In the genomic region with DNA sequence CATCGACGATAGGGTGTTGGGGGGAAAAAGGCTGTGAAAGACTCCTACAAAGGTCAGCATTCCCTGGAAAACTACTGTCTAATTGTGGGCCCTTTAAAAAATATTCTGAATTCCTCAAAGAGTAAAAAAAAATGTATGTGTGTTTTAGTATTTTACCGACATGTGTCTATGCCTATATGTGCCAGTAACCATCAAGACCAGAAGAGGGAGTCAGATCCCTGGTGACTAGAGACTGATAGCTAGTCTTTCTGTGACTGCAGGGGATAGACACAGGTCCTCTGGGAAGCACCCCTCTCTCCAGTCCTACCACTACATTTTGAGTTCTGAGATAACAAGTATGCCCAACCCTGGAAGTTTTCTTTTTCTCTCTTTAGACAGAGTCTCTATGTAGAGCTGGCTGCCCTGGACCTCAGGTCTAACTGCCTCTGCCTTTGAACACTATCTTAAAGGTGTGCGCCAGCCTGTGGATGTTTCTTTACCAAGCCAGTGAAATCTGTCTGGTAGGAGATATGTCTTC, we compare ENCODE assay signal across 7 mouse cellular contexts. TPM values are rescaled to one million over a fixed set of nuclear protein-coding genes. Genes with fewer than 3 reads are reported as not detected.
DNase-seq lines count a peak whose midpoint lies in the region; ATAC-seq and TF ChIP-seq lines count a peak whose summit lies in the region.

No protein-coding gene starts in this region.

- peaks cover 5% of the 10 kb centered on the region; the same call in 1 of the 2 replicates for H3K4me1 ChIP-seq in lung, postnatal 0 days (ENCODE audit: insufficient read depth, low read depth, low read length)
- H3K4me1 ChIP-seq in hindbrain, embryonic 13.5 days (replicated peaks) = peaks cover 37% of the 10 kb centered on the region
- H3K4me1 ChIP-seq in midbrain, embryonic 15.5 days = peaks cover 37% of the 10 kb centered on the region

- 0 out of 2 replicates have a peak overlapping the region, but pooled peaks have one; percentile 43 for H3K27ac ChIP-seq in lung, postnatal 0 days (ENCODE audit: low read length)
- no peak overlapping the region for H3K27ac ChIP-seq in hindbrain, embryonic 13.5 days
- H3K27ac ChIP-seq in midbrain, embryonic 15.5 days = no peak overlapping the region

- peak overlapping the region; percentile 56; the same call in 1 of the 2 replicates for H3K4me3 ChIP-seq in lung, postnatal 0 days (ENCODE audit: low read depth, low read length)
- peak overlapping the region; percentile 56 for H3K4me3 ChIP-seq in hindbrain, embryonic 13.5 days
- H3K4me3 ChIP-seq in midbrain, embryonic 15.5 days = peak overlapping the region; percentile 78

- peak; percentile 65 for DNase-seq in lung, postnatal 0 days (ENCODE audit: low spot score)
- no peak for DNase-seq in lung, postnatal 4 days
- peak; percentile 46 for DNase-seq in brain, adult 2 months (ENCODE audit: low read depth, low spot score)
- no peak for DNase-seq in T-cell, adult 2 months (ENCODE audit: low spot score)
- DNase-seq in urinary bladder, postnatal 4 days (ENCODE audit: low spot score in 2 of 2) = no peak

- H3K9ac ChIP-seq in lung, postnatal 0 days (replicated peaks; ENCODE audit: low read depth) = 0 out of 2 replicates have a peak overlapping the region, but pooled peaks have one; percentile 37
- peak overlapping the region; percentile 71 for H3K9ac ChIP-seq in hindbrain, embryonic 13.5 days
- peak overlapping the region; percentile 61 for H3K9ac ChIP-seq in midbrain, embryonic 15.5 days

- no peak for TF ChIP-seq EP300 in lung, postnatal 0 days (IDR thresholded peaks at IDR 0.05)

- H3K36me3 ChIP-seq in lung, postnatal 0 days (ENCODE audit: insufficient read depth, low read length) = no peaks in the 10 kb centered on the region
- H3K36me3 ChIP-seq in hindbrain, embryonic 13.5 days = no peaks in the 10 kb centered on the region
- H3K36me3 ChIP-seq in midbrain, embryonic 15.5 days (replicated peaks) = no peaks in the 10 kb centered on the region

- no peaks in the 10 kb centered on the region for H3K9me3 ChIP-seq in lung, postnatal 0 days (ENCODE audit: low read length)
- no peaks in the 10 kb centered on the region for H3K9me3 ChIP-seq in hindbrain, embryonic 13.5 days
- H3K9me3 ChIP-seq in midbrain, embryonic 15.5 days = no peaks in the 10 kb centered on the region

- no peak for ATAC-seq in lung, postnatal 0 days
- ATAC-seq in hindbrain, embryonic 13.5 days (ENCODE audit: low FRiP score) = no peak
- no peak for ATAC-seq in midbrain, embryonic 15.5 days (replicated peaks)

- peak; percentile 60 for TF ChIP-seq CTCF in lung, postnatal 0 days (IDR thresholded peaks at IDR 0.05)

- WGBS in lung, postnatal 0 days = 24% methylated on average over 4 of the region's 4 CpGs
- 40% methylated on average over 4 of the region's 4 CpGs for WGBS in hindbrain, embryonic 13.5 days
- WGBS in midbrain, embryonic 15.5 days = 38% methylated on average over 4 of the region's 4 CpGs

- H3K4me2 ChIP-seq in lung, postnatal 0 days (replicated peaks; ENCODE audit: low read depth, low read length) = peak overlapping the region; percentile 63
- H3K4me2 ChIP-seq in hindbrain, embryonic 13.5 days = peak overlapping the region; percentile 68
- peak overlapping the region; percentile 65 for H3K4me2 ChIP-seq in midbrain, embryonic 15.5 days

- H3K27me3 ChIP-seq in lung, postnatal 0 days (replicated peaks; ENCODE audit: insufficient read depth, low read length) = no peaks in the 10 kb centered on the region
- no peaks in the 10 kb centered on the region for H3K27me3 ChIP-seq in hindbrain, embryonic 13.5 days
- no peaks in the 10 kb centered on the region for H3K27me3 ChIP-seq in midbrain, embryonic 15.5 days (replicated peaks)

RNA-seq across cellular contexts. Expression of a gene that starts 1.1 kb away (rescaled TPM):
- polyA plus RNA-seq in lung, postnatal 0 days (2015; fragmentation: Nextera tagmentation; extraction: Ambion mirVana) = 116 and 120 TPM in 2 replicates
- polyA plus RNA-seq in hindbrain, embryonic 13.5 days (2015; fragmentation: Nextera tagmentation; extraction: Ambion mirVana) = 154 and 160 TPM in 2 replicates
- 153 and 158 TPM in 2 replicates for polyA plus RNA-seq in midbrain, embryonic 15.5 days (2015; fragmentation: Nextera tagmentation; extraction: Ambion mirVana)

RNA-seq across cellular contexts. Expression of a gene that starts 2.8 kb away (rescaled TPM):
- 9.0 and 9.7 TPM in 2 replicates for polyA plus RNA-seq in lung, postnatal 0 days (2015; fragmentation: Nextera tagmentation; extraction: Ambion mirVana)
- 16.5 and 17.2 TPM in 2 replicates for polyA plus RNA-seq in hindbrain, embryonic 13.5 days (2015; fragmentation: Nextera tagmentation; extraction: Ambion mirVana)
- 19.4 and 21.2 TPM in 2 replicates for polyA plus RNA-seq in midbrain, embryonic 15.5 days (2015; fragmentation: Nextera tagmentation; extraction: Ambion mirVana)

RNA-seq across cellular contexts. Expression of a gene that starts 3.3 kb away (rescaled TPM):
- polyA plus RNA-seq in lung, postnatal 0 days (2015; fragmentation: Nextera tagmentation; extraction: Ambion mirVana) = not detected in 2 replicates
- not detected in 2 replicates for polyA plus RNA-seq in hindbrain, embryonic 13.5 days (2015; fragmentation: Nextera tagmentation; extraction: Ambion mirVana)
- not detected in 2 replicates for polyA plus RNA-seq in midbrain, embryonic 15.5 days (2015; fragmentation: Nextera tagmentation; extraction: Ambion mirVana)

RNA-seq across cellular contexts. Expression of a gene that starts 3.7 kb away (rescaled TPM):
- polyA plus RNA-seq in lung, postnatal 0 days (2015; fragmentation: Nextera tagmentation; extraction: Ambion mirVana) = 0.02 TPM in 1 of 2 replicates, not detected in the other
- 0.05 TPM in 1 of 2 replicates, not detected in the other for polyA plus RNA-seq in hindbrain, embryonic 13.5 days (2015; fragmentation: Nextera tagmentation; extraction: Ambion mirVana)
- polyA plus RNA-seq in midbrain, embryonic 15.5 days (2015; fragmentation: Nextera tagmentation; extraction: Ambion mirVana) = not detected in 2 replicates

RNA-seq across cellular contexts. Expression of a gene that starts 23.6 kb away (rescaled TPM):
- 11.0 and 11.9 TPM in 2 replicates for polyA plus RNA-seq in lung, postnatal 0 days (2015; fragmentation: Nextera tagmentation; extraction: Ambion mirVana)
- polyA plus RNA-seq in hindbrain, embryonic 13.5 days (2015; fragmentation: Nextera tagmentation; extraction: Ambion mirVana) = 14.9 and 15.5 TPM in 2 replicates
- 21.9 and 26.0 TPM in 2 replicates for polyA plus RNA-seq in midbrain, embryonic 15.5 days (2015; fragmentation: Nextera tagmentation; extraction: Ambion mirVana)

Comparison
In these comparisons a context has a peak if more than half of its experiments do, and no peak if none do; other contexts are left out.
1. DNase-seq: peak in lung, postnatal 0 days (single experiment) and brain, adult 2 months (single experiment); none in lung, postnatal 4 days (0 of 2), T-cell, adult 2 months (single experiment) and urinary bladder, postnatal 4 days (0 of 2).
2. Peak in every context shown above with its lines, with median percentiles within 50 percentile points of each other: H3K4me2 ChIP-seq, H3K4me3 ChIP-seq and H3K9ac ChIP-seq.